Mouse (Mus musculus): ENCODE results near the gene Magi1.

DNA sequence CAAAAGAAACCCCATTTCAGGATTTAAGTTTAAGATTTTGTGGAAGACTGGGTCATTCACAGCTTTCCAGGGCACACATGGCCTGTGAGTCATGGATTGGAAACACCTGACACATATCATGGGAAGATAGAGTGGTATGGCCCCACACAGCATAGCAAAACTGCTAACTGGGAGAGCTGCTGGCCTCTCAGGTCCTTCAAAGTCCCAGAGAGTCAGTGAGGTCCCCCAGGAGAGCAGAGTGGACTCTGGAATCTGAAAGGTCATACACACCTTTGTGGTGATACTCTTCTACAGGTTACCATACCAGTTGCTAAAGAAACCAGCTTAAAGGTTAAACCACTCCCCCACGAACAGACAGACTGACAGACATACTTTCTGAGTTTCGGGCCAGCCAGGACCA, 349.0 kb downstream of the Magi1 start:
- TF ChIP-seq CTCF (IDR thresholded peaks at IDR 0.05; ENCODE audit: borderline replicate concordance, insufficient read depth, low read length) (no peak), POLR2A (IDR thresholded peaks at IDR 0.05; ENCODE audit: low read depth, low read length) (no peak)
